Mouse (Mus musculus) WW6 (cell line): Measurements from ENCODE around the gene Ces2f.
"Not testable (repeated sequence)": the region's sequence is repeated elsewhere in the genome, so short reads cannot be mapped to it uniquely, and the experiment has no call there.

Source experiments
- DNase-seq: peaks from one replicate; pipeline ENCODE4 v3.0.0-alpha.2; 2013; ENCODE audit warnings: low read depth, low spot score

Ces2f gene

GRCm38 (mm10) chr8:104947056-104947455 is at the start of gene Ces2f:
Ces2f (plus strand) TSS chr8:104947356.
- DNase-seq = no peak

- no peak for DNase-seq
Measured at GRCm38 (mm10) chr8:104901746-104902145, 45.4 kb upstream of the Ces2f start.

- no peak for DNase-seq
Measured at GRCm38 (mm10) chr8:104907111-104907510, 40.0 kb upstream of the Ces2f start.

GRCm38 (mm10) chr8:104909021-104909420 is 38.1 kb upstream of the Ces2f start:
- DNase-seq = not testable (repeated sequence)

- DNase-seq = not testable (repeated sequence)
Measured at GRCm38 (mm10) chr8:104909651-104910050, 37.5 kb upstream of the Ces2f start.

- DNase-seq = no peak
Measured at GRCm38 (mm10) chr8:104925972-104926596, 21.1 kb upstream of the Ces2f start, which contains the start of gene Ces2e. Ces2e (plus strand) TSS chr8:104926260.

- DNase-seq = no peak
Measured at GRCm38 (mm10) chr8:104927301-104927700, 19.9 kb upstream of the Ces2f start.

- no peak for DNase-seq
Measured at GRCm38 (mm10) chr8:104944665-104945064, 2.5 kb upstream of the Ces2f start.

GRCm38 (mm10) chr8:104949031-104949430 is 1.9 kb downstream of the Ces2f start:
- DNase-seq = no peak

GRCm38 (mm10) chr8:104961537-104961961 is 14.4 kb downstream of the Ces2f start, which contains the start of gene Ces2g:
Ces2g (plus strand) TSS chr8:104961718.
- DNase-seq = no peak

- DNase-seq = no peak
Measured at GRCm38 (mm10) chr8:104962229-104962901, 15.2 kb downstream of the Ces2f start.

GRCm38 (mm10) chr8:104963375-104963894 is 16.3 kb downstream of the Ces2f start:
- DNase-seq = no peak

- DNase-seq = no peak
Measured at GRCm38 (mm10) chr8:104984126-104984525, 37.0 kb downstream of the Ces2f start.

- no peak for DNase-seq
Measured at GRCm38 (mm10) chr8:104984942-104985341, 37.8 kb downstream of the Ces2f start.

GRCm38 (mm10) chr8:104998191-104998590 is 51.0 kb downstream of the Ces2f start:
- DNase-seq = no peak

GRCm38 (mm10) chr8:104999183-104999582 is 52.0 kb downstream of the Ces2f start:
- DNase-seq = no peak

- DNase-seq = no peak
Measured at GRCm38 (mm10) chr8:105000586-105000985, 53.4 kb downstream of the Ces2f start, which contains the start of gene Ces2h. Ces2h (plus strand) TSS chr8:105000853.
